Mouse (Mus musculus) stomach, postnatal 0 days (tissue): ENCODE results near the gene Zfp420. TPM values are rescaled to one million over a fixed set of nuclear protein-coding genes. Genes with fewer than 3 reads are reported as not detected.

Experiments
- ATAC-seq: fragments of 200-750 bp; cut with Nextera tagmentation; 2 replicates; pipeline ENCODE4 v1.8.0; 2017; ENCODE audit not compliant: low FRiP score, low TSS enrichment
- DNase-seq: peaks from one replicate; pipeline ENCODE4 v3.0.0-alpha.2; 2016; ENCODE audit warnings: low spot score
- H3K27ac ChIP-seq: fragments of 300-500 bp; sonication (generic); replicated peaks from 2 replicates; pipeline ENCODE4 v1.5.1; 2014; ENCODE audit warnings: mild to moderate bottlenecking, control low read depth
- H3K27me3 ChIP-seq: fragments of 300-500 bp; sonication (generic); 2 replicates; pipeline ENCODE4 v1.6.1; 2014; ENCODE audit warnings: low read length; ENCODE audit not compliant: control insufficient read depth, insufficient read depth
- H3K36me3 ChIP-seq: fragments of 300-500 bp; sonication (generic); 2 replicates; pipeline ENCODE4 v1.6.1; 2014; ENCODE audit warnings: low read length, mixed read lengths; ENCODE audit not compliant: control insufficient read depth, insufficient read depth
- H3K4me1 ChIP-seq: fragments of 300-500 bp; sonication (generic); replicated peaks from 2 replicates; pipeline ENCODE4 v1.6.1; 2014; ENCODE audit warnings: antibody characterized with exemption; ENCODE audit not compliant: control insufficient read depth, insufficient read depth
- H3K4me2 ChIP-seq: fragments of 300-500 bp; sonication (generic); replicated peaks from 2 replicates; pipeline ENCODE4 v1.6.1; 2014; ENCODE audit warnings: low read depth, mild to moderate bottlenecking, control low read depth, moderate library complexity
- H3K4me3 ChIP-seq: fragments of 300-500 bp; sonication (generic); 2 replicates; pipeline ENCODE4 v1.5.1; 2014; ENCODE audit warnings: low read depth, low read length, control low read depth
- H3K9ac ChIP-seq: fragments of 300-500 bp; sonication (generic); 2 replicates; pipeline ENCODE4 v1.6.1; 2014; ENCODE audit warnings: mild to moderate bottlenecking, low read length, control low read depth, mixed read lengths
- H3K9me3 ChIP-seq: fragments of 300-500 bp; sonication (generic); 2 replicates; pipeline ENCODE4 v1.6.1; 2016; ENCODE audit warnings: low read length; ENCODE audit not compliant: control insufficient read depth
- CTCF ChIP-seq: IDR thresholded peaks from 2 replicates; pipeline ENCODE4 v1.5.1; 2016; ENCODE audit warnings: antibody characterized with exemption, low read depth, mild to moderate bottlenecking, moderate library complexity
- EP300 ChIP-seq: optimal IDR thresholded peaks from 2 replicates; pipeline ENCODE3; 2016; ENCODE audit warnings: antibody characterized with exemption
- WGBS: fragments of 180-500 bp; shearing (Covaris S2); extraction: QIAGEN DNeasy Blood & Tissue Kit; methylation state at CpG from one replicate; pipeline ENCODE4 v1.1.7; 2014; 5-methylcytosine and 5-hydroxymethylcytosine counted together
- polyA plus RNA-seq: library from polyadenylated mRNA; unstranded; fragments of >200 nt; fragmentation: Nextera tagmentation; extraction: Ambion mirVana; gene quantifications from 2 replicates; pipeline ENCODE4 v1.2.1, GENCODE M21; 2015

The Zfp420 gene
- polyA plus RNA-seq, 1 experiment from 2014 or later, result 2.0 TPM

DNA sequence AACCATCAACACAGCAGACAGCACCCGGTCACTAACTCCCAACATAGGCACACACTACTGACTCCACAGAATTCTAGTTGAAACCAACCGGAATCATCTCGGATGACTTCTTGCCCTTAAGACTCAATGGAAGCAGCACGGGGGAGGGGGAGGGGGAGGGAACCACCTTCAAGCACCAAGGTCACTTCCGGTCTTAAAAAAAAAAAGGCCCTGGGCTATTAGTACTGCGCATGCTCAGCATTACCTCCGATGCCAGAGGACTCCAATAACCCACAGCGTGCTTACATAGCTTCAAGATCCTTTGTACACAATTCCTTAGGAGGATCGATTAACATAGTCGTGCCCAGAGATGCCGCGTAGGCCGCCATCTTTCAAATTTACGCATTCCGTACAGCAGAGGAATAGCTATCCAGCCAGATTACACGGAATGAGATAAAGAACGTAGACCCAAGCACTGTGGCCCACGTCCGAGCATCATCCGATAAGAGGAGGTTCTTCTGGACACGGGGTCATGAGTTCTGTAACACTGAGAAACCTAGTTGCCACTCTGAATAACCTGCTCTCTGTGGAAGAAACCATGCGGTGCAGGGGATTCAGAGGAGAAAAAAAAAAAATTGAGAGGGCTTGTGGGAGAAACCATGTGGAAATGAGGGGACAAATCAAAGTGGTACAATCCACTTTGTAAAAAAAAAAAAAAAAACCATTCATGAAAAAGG lies 46.3 kb downstream of the Zfp420 start, which contains the start of gene Zfp27:
Gene Zfp27, minus strand, starts transcription at position 607 of the 716 bp plus-strand sequence.
- ATAC-seq (peak; percentile 88), DNase-seq (peak; percentile 83)
- Histone ChIP-seq H3K9me3 (no peaks in the 10 kb centered on the region), H3K4me3 (peak within 1 kb of the TSS; percentile 59), H3K27me3 (no peaks in the 10 kb centered on the region), H3K36me3 (no peaks in the 10 kb centered on the region), H3K4me1 (0 out of 2 replicates have a peak, but pooled peaks cover 4% of the 10 kb centered on the region), H3K9ac (peak within 1 kb of the TSS; percentile 67), H3K27ac (peak within 1 kb of the TSS; percentile 93), H3K4me2 (peak within 1 kb of the TSS; percentile 66)
- WGBS, result under 1% methylated on average over 22 of the region's 22 CpGs
- TF ChIP-seq CTCF, result no peak
- TF ChIP-seq EP300, result no peak

- Histone ChIP-seq H3K4me3 (peak overlapping the region; percentile 59), H3K9ac (0 out of 2 replicates have a peak overlapping the region, but pooled peaks have one; percentile 35), H3K27ac (peak overlapping the region; percentile 93), H3K27me3 (no peaks in the 10 kb centered on the region), H3K36me3 (no peaks in the 10 kb centered on the region), H3K4me1 (0 out of 2 replicates have a peak, but pooled peaks cover 4% of the 10 kb centered on the region), H3K9me3 (no peaks in the 10 kb centered on the region), H3K4me2 (peak overlapping the region; percentile 66)
- no peak for DNase-seq
- WGBS, result 20% methylated on average over 8 of the region's 8 CpGs
- TF ChIP-seq CTCF, result no peak
- no peak for TF ChIP-seq EP300
- no peak for ATAC-seq
These were observed 46.9 kb downstream of the Zfp420 start for GRCm38 (mm10) chr7:29906682-29907058.

DNA sequence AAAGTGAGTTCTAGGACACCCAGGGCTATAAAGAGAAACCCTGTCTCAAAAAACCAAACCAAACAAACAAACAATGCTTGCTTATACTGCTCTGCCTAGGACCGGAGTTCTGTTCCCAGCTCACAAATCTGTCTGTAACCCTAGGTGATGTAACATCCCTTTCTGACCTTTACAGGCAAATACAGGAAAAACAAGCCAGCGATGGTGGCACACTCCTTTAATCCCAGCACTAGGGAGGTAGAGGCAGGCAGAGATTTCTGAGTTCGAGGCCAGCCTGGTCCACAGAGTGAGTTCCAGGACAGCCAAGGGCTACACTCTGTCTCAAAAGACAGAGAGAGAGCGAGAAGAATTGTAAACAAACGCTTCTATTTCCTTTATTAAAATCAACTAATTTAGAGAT lies 47.4 kb downstream of the Zfp420 start:
- Histone ChIP-seq H3K27ac (no peak overlapping the region), H3K27me3 (no peaks in the 10 kb centered on the region), H3K36me3 (no peaks in the 10 kb centered on the region), H3K4me3 (no peak overlapping the region), H3K4me2 (0 out of 2 replicates have a peak overlapping the region, but pooled peaks have one; percentile 66), H3K4me1 (0 out of 2 replicates have a peak, but pooled peaks cover 4% of the 10 kb centered on the region), H3K9me3 (no peaks in the 10 kb centered on the region), H3K9ac (no peak overlapping the region)
- no peak for ATAC-seq
- DNase-seq, result no peak
- no peak for TF ChIP-seq CTCF
- no peak for TF ChIP-seq EP300
- WGBS, result 90% methylated on average over 5 of the region's 5 CpGs

DNA sequence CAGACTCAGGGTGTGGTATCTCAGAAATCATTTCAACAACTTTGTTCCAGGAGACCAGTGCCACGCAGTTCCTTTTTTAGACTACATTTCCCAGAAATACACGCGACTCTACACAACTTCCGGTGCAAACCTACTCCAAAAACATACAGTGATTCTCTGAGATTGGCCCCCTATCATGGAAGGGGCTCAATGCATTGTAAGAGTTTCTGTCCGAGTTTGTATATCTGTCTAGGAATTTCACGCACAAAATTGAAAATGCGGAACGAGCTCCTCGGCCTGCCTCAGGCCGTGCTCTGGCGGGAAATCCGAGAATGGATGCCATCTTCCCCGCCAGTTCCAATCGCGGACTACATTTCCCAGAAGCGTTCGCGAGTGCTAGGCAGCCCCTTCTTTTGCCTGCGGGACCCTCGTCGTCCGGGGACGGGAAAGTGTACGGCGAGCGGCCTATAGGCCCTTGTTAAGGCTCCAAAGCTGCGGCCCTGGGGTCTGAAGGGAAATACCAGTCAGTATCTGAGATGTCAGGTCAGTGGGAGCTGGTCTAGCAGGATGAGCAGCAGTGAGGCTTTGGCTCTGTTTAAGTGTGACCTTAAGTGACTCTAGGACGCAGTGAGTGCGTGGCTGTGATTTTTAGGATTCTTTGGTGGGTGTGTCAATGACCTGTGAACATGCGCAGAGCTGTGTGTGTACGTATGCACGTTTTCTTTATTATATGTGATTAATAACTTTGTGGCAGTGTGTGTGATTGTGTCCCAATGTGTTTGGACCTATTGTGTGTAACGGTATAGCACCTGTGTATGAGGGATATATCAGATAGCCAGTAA lies 48.6 kb downstream of the Zfp420 start, which contains the start of gene Zfp383:
Gene Zfp383, plus strand, starts transcription at position 94 of the 821 bp plus-strand sequence.
- DNase-seq (peak; percentile 80), ATAC-seq (peak; percentile 69)
- H3K4me3 ChIP-seq, result peak within 1 kb of the TSS; percentile 62
- H3K36me3 ChIP-seq, result no peaks in the 10 kb centered on the region
- no peaks in the 10 kb centered on the region for H3K27me3 ChIP-seq
- peak within 1 kb of the TSS; percentile 76 for H3K9ac ChIP-seq
- H3K4me2 ChIP-seq, result peak within 1 kb of the TSS; percentile 62
- 0 out of 2 replicates have a peak, but pooled peaks cover 4% of the 10 kb centered on the region for H3K4me1 ChIP-seq
- under 1% methylated on average over 33 of the region's 33 CpGs for WGBS
- no peaks in the 10 kb centered on the region for H3K9me3 ChIP-seq
- no peak for TF ChIP-seq CTCF
- TF ChIP-seq EP300, result peak; percentile 20
- H3K27ac ChIP-seq, result peak within 1 kb of the TSS; percentile 81

DNA sequence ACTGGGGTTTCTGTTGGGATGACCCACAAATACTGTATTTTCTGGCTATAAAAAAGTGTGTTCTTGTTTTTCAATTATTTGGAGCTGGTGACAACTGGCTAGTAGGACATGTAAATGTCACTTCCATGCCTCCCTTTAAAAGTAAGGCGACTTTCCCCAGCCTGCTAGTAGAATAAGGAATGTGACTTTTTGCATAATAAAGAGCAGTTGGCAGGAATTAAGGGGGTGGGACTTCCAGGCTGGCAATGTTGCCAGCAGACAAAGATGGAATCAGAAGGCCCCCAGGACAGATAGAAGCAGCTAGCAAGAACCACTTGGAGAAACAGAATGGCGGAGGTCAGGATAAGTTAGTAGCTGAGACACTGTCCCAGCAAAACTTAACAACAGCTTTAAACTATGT lies 50.5 kb downstream of the Zfp420 start:
- Histone ChIP-seq H3K4me1 (0 out of 2 replicates have a peak, but pooled peaks cover 4% of the 10 kb centered on the region), H3K9me3 (no peaks in the 10 kb centered on the region), H3K4me3 (no peak overlapping the region), H3K27me3 (no peaks in the 10 kb centered on the region), H3K27ac (no peak overlapping the region), H3K36me3 (peaks cover 5% of the 10 kb centered on the region), H3K9ac (no peak overlapping the region), H3K4me2 (no peak overlapping the region)
- WGBS, result 80% methylated on average over 2 of the region's 2 CpGs
- TF ChIP-seq CTCF (no peak), EP300 (no peak)
- no peak for DNase-seq
- no peak for ATAC-seq
